Mouse (Mus musculus) hindbrain, embryonic 12.5 days (tissue): ENCODE measurements around the gene 1700017B05Rik. TPM values are rescaled to one million over a fixed set of nuclear protein-coding genes. Genes with fewer than 3 reads are reported as not detected.

ENCODE experiments used
- ATAC-seq: fragments of 200-750 bp; cut with Nextera tagmentation; 2 replicates; pipeline ENCODE4 v1.8.0; 2017; ENCODE audit warnings: moderate TSS enrichment; ENCODE audit not compliant: low FRiP score
- H3K27ac ChIP-seq: fragments of 300-500 bp; sonication (generic); 2 replicates; pipeline ENCODE4 v1.5.1; 2016; ENCODE audit warnings: mild to moderate bottlenecking
- H3K27me3 ChIP-seq: fragments of 300-500 bp; sonication (generic); 2 replicates; pipeline ENCODE4 v1.6.1; 2016; ENCODE audit warnings: mild to moderate bottlenecking
- H3K36me3 ChIP-seq: fragments of 300-500 bp; sonication (generic); 2 replicates; pipeline ENCODE4 v1.6.1; 2016; ENCODE audit warnings: mild to moderate bottlenecking
- H3K4me1 ChIP-seq: fragments of 300-500 bp; sonication (generic); 2 replicates; pipeline ENCODE4 v1.6.1; 2016
- H3K4me2 ChIP-seq: fragments of 300-500 bp; sonication (generic); replicated peaks from 2 replicates; pipeline ENCODE4 v1.6.1; 2016; ENCODE audit warnings: mild to moderate bottlenecking
- H3K4me3 ChIP-seq: fragments of 300-500 bp; sonication (generic); 2 replicates; pipeline ENCODE4 v1.5.1; 2016; ENCODE audit warnings: mild to moderate bottlenecking
- H3K9ac ChIP-seq: fragments of 300-500 bp; sonication (generic); 2 replicates; pipeline ENCODE4 v1.6.1; 2016; ENCODE audit warnings: mild to moderate bottlenecking, moderate library complexity
- H3K9me3 ChIP-seq: fragments of 300-500 bp; sonication (generic); replicated peaks from 2 replicates; pipeline ENCODE4 v1.6.1; 2016; ENCODE audit warnings: mild to moderate bottlenecking
- WGBS: fragments of 180-500 bp; shearing (Covaris S2); methylation state at CpG from one replicate; pipeline ENCODE4 v1.1.7; 2016; 5-methylcytosine and 5-hydroxymethylcytosine counted together
- polyA plus RNA-seq: library from polyadenylated mRNA; unstranded; fragments of >200 nt; fragmentation: Nextera tagmentation; extraction: Ambion mirVana; gene quantifications from 2 replicates; pipeline ENCODE4 v1.2.1, GENCODE M21; 2016

1700017B05Rik gene
- polyA plus RNA-seq, 1 experiment from 2014 or later = 8.1 TPM

DNA sequence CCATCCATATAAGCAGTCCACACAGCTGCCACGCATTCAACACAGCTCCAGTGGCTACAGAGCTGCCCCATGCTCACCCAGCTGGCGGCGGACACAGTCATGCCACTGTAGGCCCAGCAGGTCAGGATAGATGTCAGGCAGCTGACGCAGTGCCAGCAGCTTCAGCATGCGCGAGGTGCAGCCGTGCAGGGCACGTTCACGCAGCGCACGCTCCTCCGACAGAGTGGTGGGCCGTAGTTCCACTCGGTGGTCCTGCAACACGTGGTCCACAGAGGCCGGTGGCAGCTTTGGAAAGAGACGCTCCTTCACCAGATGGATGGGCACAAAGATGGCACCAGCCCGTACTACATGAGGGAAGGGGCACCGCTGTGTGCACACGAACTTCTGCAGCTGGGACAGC lies 6.1 kb downstream of the 1700017B05Rik start:
- 97% methylated on average over 20 of the region's 20 CpGs for WGBS
- Histone ChIP-seq H3K4me3 (no peak overlapping the region), H3K9me3 (no peaks in the 10 kb centered on the region), H3K27ac (no peak overlapping the region), H3K4me1 (peaks cover 7% of the 10 kb centered on the region), H3K27me3 (peaks cover 7% of the 10 kb centered on the region), H3K9ac (no peak overlapping the region), H3K36me3 (peaks cover 37% of the 10 kb centered on the region), H3K4me2 (no peak overlapping the region)
- ATAC-seq = no peak

DNA sequence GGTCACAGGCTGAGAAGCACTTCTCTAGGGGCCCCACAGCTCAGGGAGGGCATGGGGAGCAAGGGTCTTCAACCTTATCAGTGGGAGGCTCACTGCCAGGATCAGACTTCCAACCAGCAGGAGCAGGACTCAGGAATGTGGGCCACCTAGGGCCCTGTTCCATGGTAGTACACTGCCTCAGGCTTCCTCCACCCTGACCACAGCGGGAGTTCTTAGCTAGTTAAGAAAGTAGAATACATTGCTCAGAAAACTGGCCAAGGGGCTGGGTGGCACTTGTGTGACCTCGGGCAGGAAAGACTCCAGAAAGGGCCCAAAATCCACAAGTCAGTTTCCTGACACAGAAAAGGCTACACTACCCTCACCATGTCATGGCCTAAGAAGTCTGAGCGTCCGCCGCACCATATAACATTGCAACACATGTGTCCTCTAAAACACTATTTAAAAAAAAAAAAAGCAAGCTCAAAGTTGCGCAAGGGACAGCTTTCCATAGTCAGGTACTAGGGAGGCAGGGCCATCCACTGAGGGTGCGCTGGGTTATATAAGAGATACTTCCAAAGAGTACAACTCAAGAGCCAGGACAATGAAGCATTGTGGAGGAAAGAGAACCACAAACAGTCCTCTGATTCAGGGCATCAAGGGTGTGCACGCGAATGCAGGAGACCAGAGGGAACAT lies 7.5 kb downstream of the 1700017B05Rik start:
- no peak overlapping the region for H3K9ac ChIP-seq
- H3K4me2 ChIP-seq = no peak overlapping the region
- 81% methylated on average over 9 of the region's 9 CpGs for WGBS
- H3K27ac ChIP-seq = no peak overlapping the region
- H3K4me1 ChIP-seq = no peaks in the 10 kb centered on the region
- ATAC-seq = no peak
- H3K9me3 ChIP-seq = no peaks in the 10 kb centered on the region
- no peak overlapping the region for H3K4me3 ChIP-seq
- no peaks in the 10 kb centered on the region for H3K27me3 ChIP-seq
- H3K36me3 ChIP-seq = peaks cover 37% of the 10 kb centered on the region

DNA sequence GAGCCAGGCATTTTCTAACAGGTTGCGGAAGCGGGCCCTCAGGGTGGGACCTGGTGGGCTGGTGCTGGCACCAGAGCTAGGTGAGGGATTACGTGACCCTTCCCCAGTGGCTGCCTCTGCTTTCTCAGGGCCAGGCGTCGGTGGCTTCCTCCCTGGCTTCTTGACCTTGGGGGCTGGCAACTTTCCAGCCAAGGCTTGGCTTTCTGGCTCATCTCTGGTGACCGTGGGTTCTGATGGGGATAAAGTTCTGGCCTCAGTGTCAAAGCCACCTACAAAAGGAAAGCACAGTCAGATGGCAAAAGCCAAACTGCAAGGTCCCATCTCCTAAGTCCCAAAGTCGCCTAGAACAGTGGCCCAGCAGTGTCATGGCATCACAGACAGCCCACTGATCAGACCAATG lies 8.4 kb downstream of the 1700017B05Rik start:
- H3K4me2 ChIP-seq = no peak overlapping the region
- H3K9ac ChIP-seq = no peak overlapping the region
- H3K9me3 ChIP-seq = no peaks in the 10 kb centered on the region
- peaks cover 37% of the 10 kb centered on the region for H3K36me3 ChIP-seq
- H3K4me1 ChIP-seq = no peaks in the 10 kb centered on the region
- 87% methylated on average over 7 of the region's 7 CpGs for WGBS
- H3K27me3 ChIP-seq = no peaks in the 10 kb centered on the region
- ATAC-seq = no peak
- no peak overlapping the region for H3K27ac ChIP-seq
- H3K4me3 ChIP-seq = no peak overlapping the region

DNA sequence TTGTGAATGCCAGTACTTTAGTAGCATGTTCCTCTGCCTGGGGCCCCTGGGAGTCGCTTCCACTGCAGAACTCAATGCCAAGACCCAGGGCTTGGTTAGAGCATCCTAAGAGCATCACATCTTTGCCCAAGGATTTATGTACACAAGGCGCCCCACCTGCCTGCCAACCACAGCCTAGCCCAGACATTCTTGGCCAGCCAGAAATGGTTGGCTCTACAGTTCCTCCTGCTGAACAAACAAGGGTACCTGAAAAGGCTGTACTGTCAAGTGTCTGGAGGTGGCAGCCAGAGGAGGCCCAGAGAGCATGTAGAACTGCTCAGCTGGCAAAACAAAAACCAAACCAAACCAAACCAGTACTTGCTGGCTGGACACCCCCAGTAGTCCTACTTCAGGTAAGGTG lies 11.3 kb downstream of the 1700017B05Rik start:
- Histone ChIP-seq H3K9me3 (no peaks in the 10 kb centered on the region), H3K36me3 (peaks cover 19% of the 10 kb centered on the region), H3K9ac (no peak overlapping the region), H3K4me3 (no peak overlapping the region), H3K4me2 (no peak overlapping the region), H3K27ac (no peak overlapping the region), H3K27me3 (no peaks in the 10 kb centered on the region), H3K4me1 (no peaks in the 10 kb centered on the region)
- no peak for ATAC-seq
- 89% methylated on average over 2 of the region's 2 CpGs for WGBS

DNA sequence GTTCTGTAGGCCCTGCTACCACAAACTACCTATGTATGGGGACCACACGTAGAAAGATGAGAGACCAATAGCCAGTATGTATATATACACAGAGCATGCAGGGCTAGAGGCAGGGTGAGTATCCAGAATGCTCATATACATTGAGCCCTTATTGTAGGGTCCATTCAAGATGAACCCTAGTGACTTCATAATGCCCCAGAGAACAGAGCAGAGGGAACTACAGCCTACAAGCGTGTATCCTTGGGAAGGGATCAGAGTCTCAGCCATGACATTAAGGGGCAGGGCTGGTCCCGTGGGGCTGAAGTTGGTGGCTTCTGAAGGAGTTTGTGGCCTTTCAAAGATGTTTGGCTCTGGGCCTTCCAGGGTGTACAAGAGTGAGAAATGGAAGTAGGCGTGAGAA lies 12.4 kb downstream of the 1700017B05Rik start:
- Histone ChIP-seq H3K4me2 (no peak overlapping the region), H3K27ac (no peak overlapping the region), H3K4me3 (no peak overlapping the region), H3K9me3 (no peaks in the 10 kb centered on the region), H3K9ac (no peak overlapping the region), H3K4me1 (no peaks in the 10 kb centered on the region), H3K27me3 (no peaks in the 10 kb centered on the region), H3K36me3 (peaks cover 18% of the 10 kb centered on the region)
- WGBS = 96% methylated on average over 4 of the region's 4 CpGs
- no peak for ATAC-seq

DNA sequence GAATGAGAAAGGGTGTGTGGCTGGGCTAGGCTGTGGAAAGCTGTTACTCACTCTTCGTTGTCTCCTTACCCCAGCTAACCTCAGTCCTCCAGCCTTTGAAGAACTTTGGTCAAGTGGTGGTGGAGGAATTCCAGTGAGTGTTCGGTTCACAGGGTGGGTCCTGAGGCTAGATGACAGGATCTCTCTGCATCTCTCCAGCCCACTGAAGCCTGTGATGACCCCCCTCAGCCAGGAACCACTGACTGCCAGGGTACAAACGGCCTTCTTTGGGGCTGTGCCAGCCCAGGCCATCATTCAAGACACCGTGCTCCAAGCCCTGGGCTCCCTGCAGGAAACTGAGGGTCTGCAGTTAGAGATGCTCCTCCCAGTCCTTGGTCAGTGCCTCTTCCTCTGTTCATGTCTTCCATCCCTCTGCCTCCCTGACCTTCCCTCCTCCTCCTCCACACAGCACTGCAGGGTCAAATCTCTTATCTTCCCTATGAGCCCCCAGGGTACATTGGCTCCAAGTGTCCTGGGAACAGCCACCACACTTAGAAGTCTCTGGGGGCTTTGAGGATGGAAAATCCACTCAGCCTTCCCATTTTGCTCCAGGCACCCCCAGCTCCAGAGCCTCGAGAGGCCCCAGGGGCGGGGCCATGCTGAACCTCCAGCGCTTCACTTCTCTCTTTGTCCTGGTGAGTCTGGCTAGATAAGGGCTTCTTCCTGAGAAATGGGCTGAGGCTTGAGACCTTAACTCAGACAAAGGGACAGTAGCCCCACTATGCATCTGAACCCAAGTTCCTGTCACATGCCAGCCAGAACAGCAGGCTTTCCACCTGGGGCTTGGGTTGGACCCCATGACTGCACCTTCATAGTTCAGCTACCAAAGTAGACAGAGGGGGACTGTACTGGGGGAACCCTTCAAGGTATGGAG lies 14.1 kb downstream of the 1700017B05Rik start:
- H3K27ac ChIP-seq = no peak overlapping the region
- no peak overlapping the region for H3K4me2 ChIP-seq
- H3K4me1 ChIP-seq = 0 out of 2 replicates have a peak, but pooled peaks cover 3% of the 10 kb centered on the region
- peaks cover 12% of the 10 kb centered on the region; the same call in 1 of the 2 replicates for H3K36me3 ChIP-seq
- H3K9me3 ChIP-seq = no peaks in the 10 kb centered on the region
- H3K4me3 ChIP-seq = no peak overlapping the region
- no peak for ATAC-seq
- H3K9ac ChIP-seq = no peak overlapping the region
- whole genome bisulfite sequencing = 79% methylated on average over 7 of the region's 7 CpGs
- no peaks in the 10 kb centered on the region for H3K27me3 ChIP-seq

DNA sequence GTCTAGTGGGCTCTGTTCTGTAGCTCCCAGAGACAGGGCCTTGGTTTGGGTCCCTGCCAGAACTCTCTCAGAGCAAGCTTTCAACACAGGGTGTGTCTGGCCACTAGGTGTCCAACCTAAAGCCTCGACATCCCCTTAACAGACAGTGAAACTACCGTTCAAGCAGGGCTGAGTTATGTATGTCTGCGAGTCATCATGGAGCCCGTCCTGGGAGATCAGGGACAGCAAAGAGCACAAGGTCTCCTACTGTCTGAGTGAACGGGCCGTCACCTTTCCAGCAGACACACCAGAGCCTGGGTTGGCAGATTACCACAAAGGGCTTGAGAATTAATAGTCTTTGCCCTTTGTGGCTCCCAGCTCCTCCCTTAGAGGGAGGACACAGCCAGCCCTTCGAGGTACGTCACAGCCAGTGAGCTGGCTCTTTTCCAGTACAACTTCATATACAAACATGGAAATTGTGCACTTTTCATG lies 15.2 kb downstream of the 1700017B05Rik start:
- ATAC-seq = no peak
- Histone ChIP-seq H3K4me2 (no peak overlapping the region), H3K4me1 (0 out of 2 replicates have a peak, but pooled peaks cover 3% of the 10 kb centered on the region), H3K27ac (no peak overlapping the region), H3K36me3 (0 out of 2 replicates have a peak, but pooled peaks cover 2% of the 10 kb centered on the region), H3K9ac (no peak overlapping the region), H3K27me3 (no peaks in the 10 kb centered on the region), H3K9me3 (no peaks in the 10 kb centered on the region), H3K4me3 (no peak overlapping the region)
- WGBS = 72% methylated on average over 8 of the region's 8 CpGs

DNA sequence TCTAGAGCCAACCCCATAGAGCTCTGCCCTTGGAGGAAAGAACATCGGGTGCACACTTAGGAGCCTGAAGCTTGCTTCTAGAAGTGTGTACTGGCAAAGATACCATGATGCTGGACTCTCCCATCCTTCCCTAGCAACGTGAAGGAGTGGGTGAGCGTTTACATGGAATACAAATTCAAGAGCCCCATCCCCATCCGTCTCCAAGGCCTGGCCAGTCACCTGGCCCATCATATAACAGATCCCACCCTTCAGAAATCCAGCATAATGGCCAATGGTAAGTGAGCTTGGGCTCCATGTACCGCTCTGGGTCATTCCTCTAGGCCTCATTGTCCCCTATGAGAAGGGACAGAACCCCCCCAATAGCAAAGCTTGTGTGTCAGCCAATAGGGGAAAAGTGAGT lies 15.9 kb downstream of the 1700017B05Rik start:
- H3K27me3 ChIP-seq = no peaks in the 10 kb centered on the region
- no peak overlapping the region for H3K4me2 ChIP-seq

DNA sequence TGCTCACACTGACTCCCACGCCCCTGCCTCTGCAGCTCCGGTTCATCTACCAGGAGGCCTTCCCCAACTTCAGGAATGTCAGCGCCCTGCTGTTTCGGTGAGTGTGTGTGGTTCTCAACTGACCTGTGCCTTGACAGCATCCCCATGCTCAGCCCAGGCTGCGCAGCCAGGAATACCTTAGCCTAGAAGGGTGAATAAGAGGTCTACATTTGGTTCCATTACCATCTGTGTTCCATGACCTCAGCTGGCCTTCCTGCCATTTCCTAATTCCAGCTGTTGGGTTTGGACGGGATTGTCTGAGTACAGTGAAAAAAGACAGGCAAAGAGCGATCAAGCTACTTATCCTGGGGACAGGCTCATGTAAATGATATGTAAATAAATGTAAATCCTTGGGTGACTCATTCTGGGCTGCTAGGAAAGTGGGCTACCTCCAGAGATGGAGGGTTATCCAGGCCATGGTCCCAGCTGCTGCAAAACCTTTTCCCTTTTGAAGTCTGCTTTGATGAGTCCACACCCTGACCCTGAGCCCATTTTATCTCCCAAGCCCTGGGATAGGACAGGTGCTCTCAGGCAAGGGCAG lies 18.2 kb downstream of the 1700017B05Rik start:
- no peak overlapping the region for H3K4me3 ChIP-seq
- H3K9ac ChIP-seq = no peak overlapping the region
- no peak overlapping the region for H3K4me2 ChIP-seq
- H3K9me3 ChIP-seq = no peaks in the 10 kb centered on the region
- no peak overlapping the region for H3K27ac ChIP-seq
- H3K27me3 ChIP-seq = no peaks in the 10 kb centered on the region
- 0 out of 2 replicates have a peak, but pooled peaks cover 3% of the 10 kb centered on the region for H3K4me1 ChIP-seq
- H3K36me3 ChIP-seq = no peaks in the 10 kb centered on the region
- WGBS = 27% methylated on average over 7 of the region's 7 CpGs
- ATAC-seq = no peak

More for the DNA sequence above, 15.9 kb downstream of the 1700017B05Rik start:
- Histone ChIP-seq H3K4me1 (0 out of 2 replicates have a peak, but pooled peaks cover 3% of the 10 kb centered on the region), H3K4me3 (no peak overlapping the region), H3K9ac (no peak overlapping the region), H3K9me3 (no peaks in the 10 kb centered on the region), H3K36me3 (no peaks in the 10 kb centered on the region), H3K27ac (no peak overlapping the region)
- ATAC-seq = no peak
- 87% methylated on average over 5 of the region's 5 CpGs for WGBS

DNA sequence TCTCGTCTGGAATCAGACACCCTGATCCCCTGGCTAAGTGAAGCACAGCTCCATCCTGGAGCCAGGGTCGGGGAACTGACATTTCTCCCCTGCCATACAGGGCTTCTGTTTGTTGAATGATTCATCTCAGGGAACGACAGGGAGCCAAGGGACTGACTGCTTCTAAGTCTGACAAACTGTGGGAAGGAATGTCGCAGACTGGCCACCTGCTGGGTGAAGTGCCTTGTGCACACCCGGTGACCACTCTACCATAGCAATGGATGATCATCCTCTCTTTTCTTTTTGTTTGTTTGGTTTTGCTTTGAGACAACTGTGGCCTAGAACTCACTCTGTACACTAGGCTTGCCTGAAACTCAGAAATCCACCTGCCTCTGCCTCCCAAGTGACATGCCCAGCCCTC lies 19.5 kb downstream of the 1700017B05Rik start:
- WGBS = 21% methylated on average over 5 of the region's 5 CpGs
- no peak overlapping the region for H3K4me2 ChIP-seq
- no peaks in the 10 kb centered on the region for H3K27me3 ChIP-seq
- no peak overlapping the region for H3K9ac ChIP-seq
- H3K4me1 ChIP-seq = 0 out of 2 replicates have a peak, but pooled peaks cover 3% of the 10 kb centered on the region
- no peaks in the 10 kb centered on the region for H3K36me3 ChIP-seq
- no peak for ATAC-seq
- no peaks in the 10 kb centered on the region for H3K9me3 ChIP-seq
- H3K4me3 ChIP-seq = no peak overlapping the region
- no peak overlapping the region for H3K27ac ChIP-seq

DNA sequence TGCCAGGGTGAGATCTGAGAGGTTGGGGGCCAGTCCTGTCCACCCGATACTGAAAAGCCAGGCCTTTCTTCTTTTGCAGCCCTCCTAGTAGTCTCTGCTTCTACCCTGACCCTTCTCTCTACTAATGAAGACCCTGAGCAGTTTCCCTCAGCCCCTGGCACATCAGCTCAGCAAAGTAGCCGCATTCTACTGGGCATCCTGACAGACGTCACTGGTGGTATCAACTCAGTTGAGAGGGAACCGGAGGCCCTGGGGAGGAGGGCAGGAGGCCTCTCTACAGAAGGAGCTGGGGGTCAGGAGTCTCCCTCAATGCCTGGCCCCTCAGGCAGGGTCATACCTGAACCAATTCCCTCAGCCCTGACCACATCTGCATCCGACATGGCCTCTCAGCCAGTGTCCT lies 21.3 kb downstream of the 1700017B05Rik start:
- Histone ChIP-seq H3K4me3 (no peak overlapping the region), H3K27me3 (no peaks in the 10 kb centered on the region), H3K9me3 (no peaks in the 10 kb centered on the region), H3K4me2 (no peak overlapping the region), H3K27ac (no peak overlapping the region), H3K4me1 (0 out of 2 replicates have a peak, but pooled peaks cover 3% of the 10 kb centered on the region), H3K9ac (no peak overlapping the region), H3K36me3 (no peaks in the 10 kb centered on the region)
- ATAC-seq = no peak
- 82% methylated on average over 5 of the region's 5 CpGs for WGBS

DNA sequence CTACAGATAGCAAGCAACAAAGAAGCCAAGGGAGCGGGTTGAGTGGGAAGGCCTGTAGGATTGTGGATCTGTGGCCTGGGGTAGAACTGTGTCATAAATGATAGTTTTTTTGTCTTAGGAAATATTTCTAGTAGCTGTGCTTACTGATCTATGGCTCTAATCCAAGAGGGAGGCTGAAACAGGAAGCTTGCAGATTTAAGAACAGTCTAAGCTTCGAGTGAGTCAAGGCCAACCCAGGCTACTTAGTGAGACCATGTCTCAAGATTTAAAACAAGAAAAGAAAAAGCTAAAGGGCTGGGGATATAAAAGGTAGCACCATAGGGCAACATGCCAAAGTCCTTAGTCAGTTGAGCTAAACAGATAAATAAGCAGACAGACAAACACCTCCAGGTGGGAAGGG lies 24.2 kb downstream of the 1700017B05Rik start:
- Histone ChIP-seq H3K4me3 (no peak overlapping the region), H3K4me2 (no peak overlapping the region), H3K9ac (no peak overlapping the region), H3K4me1 (no peaks in the 10 kb centered on the region), H3K27me3 (no peaks in the 10 kb centered on the region), H3K36me3 (no peaks in the 10 kb centered on the region), H3K27ac (no peak overlapping the region), H3K9me3 (no peaks in the 10 kb centered on the region)
- 93% methylated on average over 2 of the region's 2 CpGs for WGBS
- no peak for ATAC-seq
